ENCODE assay signal across 15 mouse cellular contexts in the genomic region with DNA sequence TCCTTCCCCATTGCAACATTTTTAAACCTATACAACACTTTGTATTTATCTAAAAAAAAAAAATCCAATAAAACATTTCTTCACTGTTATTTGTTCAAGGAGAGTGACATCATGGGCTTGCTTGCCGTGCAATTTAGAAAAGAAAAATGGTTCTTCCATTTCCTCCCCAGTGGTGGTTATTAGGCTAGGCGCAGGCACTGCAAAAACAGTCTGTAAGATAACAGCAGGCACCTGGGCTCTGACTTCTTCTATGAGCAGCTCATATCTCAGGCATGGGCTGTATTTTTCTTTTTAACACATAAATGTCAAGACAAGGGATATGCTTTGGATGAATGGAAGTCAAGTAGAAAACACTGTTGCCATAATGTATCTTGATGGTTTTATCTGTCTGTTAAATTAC.
DNase-seq lines count a peak whose midpoint lies in the region; ATAC-seq and TF ChIP-seq lines count a peak whose summit lies in the region.
"Had no signal": no experiment of that assay in that cellular context is flagged by ENCODE, and none has a peak within 500 bp of the region (broad histone marks: within the 10 kb centered on the region; RNA-seq: fewer than 3 reads in every experiment).

No protein-coding gene starts in this region.

- no peak for TF ChIP-seq EP300 in stomach, postnatal 0 days (optimal IDR thresholded peaks at IDR 0.05)

- no peaks in the 10 kb centered on the region for H3K27me3 ChIP-seq in forebrain, embryonic 12.5 days
- H3K27me3 ChIP-seq in forebrain, embryonic 11.5 days (ENCODE audit: control insufficient read depth, insufficient read depth, low read length) = no peaks in the 10 kb centered on the region
- no peaks in the 10 kb centered on the region for H3K27me3 ChIP-seq in stomach, embryonic 14.5 days (ENCODE audit: control insufficient read depth, insufficient read depth, low read length)
- no peaks in the 10 kb centered on the region for H3K27me3 ChIP-seq in stomach, postnatal 0 days (ENCODE audit: control insufficient read depth, insufficient read depth, low read length)
- no peaks in the 10 kb centered on the region for H3K27me3 ChIP-seq in midbrain, embryonic 16.5 days (ENCODE audit: control insufficient read depth, insufficient read depth, low read depth, low read length)
- H3K27me3 ChIP-seq: CH12.LX had no signal

- H3K36me3 ChIP-seq in forebrain, embryonic 12.5 days (replicated peaks) = no peaks in the 10 kb centered on the region
- H3K36me3 ChIP-seq in forebrain, embryonic 11.5 days (ENCODE audit: control insufficient read depth, insufficient read depth, low read length) = no peaks in the 10 kb centered on the region
- H3K36me3 ChIP-seq in stomach, embryonic 14.5 days (ENCODE audit: control insufficient read depth, insufficient read depth, low read length) = no peaks in the 10 kb centered on the region
- H3K36me3 ChIP-seq in stomach, postnatal 0 days (ENCODE audit: control insufficient read depth, insufficient read depth, low read length) = no peaks in the 10 kb centered on the region
- no peaks in the 10 kb centered on the region for H3K36me3 ChIP-seq in midbrain, embryonic 16.5 days (ENCODE audit: control insufficient read depth, insufficient read depth, low read length)

- no peak for ATAC-seq in forebrain, embryonic 12.5 days (ENCODE audit: low FRiP score)
- ATAC-seq in forebrain, embryonic 11.5 days (replicated peaks; ENCODE audit: low FRiP score) = no peak
- ATAC-seq in stomach, embryonic 14.5 days (ENCODE audit: insufficient number of reproducible peaks, insufficient read depth, low FRiP score, low read depth) = no peak
- ATAC-seq in stomach, postnatal 0 days (ENCODE audit: low FRiP score, low TSS enrichment) = no peak
- no peak for ATAC-seq in midbrain, embryonic 16.5 days
- ATAC-seq in megakaryocyte-erythroid progenitor cell, adult 5-6 weeks (replicated peaks; ENCODE audit: low FRiP score, low TSS enrichment, poor library complexity, severe bottlenecking) = no peak
- ATAC-seq in activated CD4-positive, CD25-positive, alpha-beta regulatory T cell, adult 4 months = no peak
- ATAC-seq: intestine, embryonic 16.5 days had no signal

- TF ChIP-seq CTCF in stomach, postnatal 0 days (IDR thresholded peaks at IDR 0.05; ENCODE audit: low read depth) = no peak

- H3K4me1 ChIP-seq in forebrain, embryonic 12.5 days = peaks cover 29% of the 10 kb centered on the region
- peaks cover 4% of the 10 kb centered on the region; the same call in 1 of the 2 replicates for H3K4me1 ChIP-seq in forebrain, embryonic 11.5 days (replicated peaks; ENCODE audit: control insufficient read depth, insufficient read depth, low read length)
- H3K4me1 ChIP-seq in stomach, embryonic 14.5 days (ENCODE audit: control insufficient read depth, insufficient read depth, low read length) = peaks cover 5% of the 10 kb centered on the region; the same call in 1 of the 2 replicates
- no peaks in the 10 kb centered on the region for H3K4me1 ChIP-seq in stomach, postnatal 0 days (replicated peaks; ENCODE audit: control insufficient read depth, insufficient read depth)
- peaks cover 42% of the 10 kb centered on the region for H3K4me1 ChIP-seq in midbrain, embryonic 16.5 days (ENCODE audit: control insufficient read depth, insufficient read depth, low read length)

- DNase-seq in forebrain, embryonic 11.5 days (ENCODE audit: low spot score) = no peak
- no peak for DNase-seq in stomach, postnatal 0 days (ENCODE audit: low spot score)
- DNase-seq in B cell, adult 2 months = no peak
- DNase-seq: adrenal gland, postnatal 25 days; liver; lung, adult 18-20 months; lung, postnatal 36 days; right cerebral cortex, postnatal 4 days had no signal

- 36% methylated on average over 2 of the region's 2 CpGs for WGBS in forebrain, embryonic 12.5 days
- WGBS in forebrain, embryonic 11.5 days = 46% methylated on average over 2 of the region's 2 CpGs
- WGBS in stomach, embryonic 14.5 days = 27% methylated on average over 2 of the region's 2 CpGs
- 24% methylated on average over 2 of the region's 2 CpGs for WGBS in stomach, postnatal 0 days
- WGBS in midbrain, embryonic 16.5 days = 13% methylated on average over 2 of the region's 2 CpGs

- no peaks in the 10 kb centered on the region for H3K9me3 ChIP-seq in forebrain, embryonic 12.5 days
- no peaks in the 10 kb centered on the region for H3K9me3 ChIP-seq in forebrain, embryonic 11.5 days (ENCODE audit: control insufficient read depth, low read length)
- no peaks in the 10 kb centered on the region for H3K9me3 ChIP-seq in stomach, embryonic 14.5 days (ENCODE audit: control insufficient read depth, low read depth, low read length)
- no peaks in the 10 kb centered on the region for H3K9me3 ChIP-seq in stomach, postnatal 0 days (ENCODE audit: control insufficient read depth, low read length)
- no peaks in the 10 kb centered on the region for H3K9me3 ChIP-seq in midbrain, embryonic 16.5 days (replicated peaks; ENCODE audit: control insufficient read depth, low read length, poor library complexity, severe bottlenecking)

- H3K4me2 ChIP-seq in forebrain, embryonic 12.5 days = peak overlapping the region; percentile 6; the same call in 1 of the 2 replicates
- no peak overlapping the region for H3K4me2 ChIP-seq in forebrain, embryonic 11.5 days (ENCODE audit: low read depth, low read length, severe bottlenecking)
- no peak overlapping the region for H3K4me2 ChIP-seq in stomach, embryonic 14.5 days (replicated peaks; ENCODE audit: low read depth, low read length)
- no peak overlapping the region for H3K4me2 ChIP-seq in stomach, postnatal 0 days (replicated peaks; ENCODE audit: low read depth)
- peak overlapping the region; percentile 32 for H3K4me2 ChIP-seq in midbrain, embryonic 16.5 days (ENCODE audit: low read length)

- H3K27ac ChIP-seq in forebrain, embryonic 12.5 days = 0 out of 2 replicates have a peak overlapping the region, but pooled peaks have one; percentile 59
- no peak overlapping the region for H3K27ac ChIP-seq in forebrain, embryonic 11.5 days (ENCODE audit: low read depth, low read length)
- peak overlapping the region; percentile 41; the same call in 1 of the 2 replicates for H3K27ac ChIP-seq in stomach, embryonic 14.5 days (ENCODE audit: low read length)
- no peak overlapping the region for H3K27ac ChIP-seq in stomach, postnatal 0 days (replicated peaks)
- H3K27ac ChIP-seq in midbrain, embryonic 16.5 days (ENCODE audit: low read length) = peak overlapping the region; percentile 64

- H3K4me3 ChIP-seq in forebrain, embryonic 12.5 days (replicated peaks) = no peak overlapping the region
- H3K4me3 ChIP-seq in forebrain, embryonic 11.5 days (ENCODE audit: low read depth, low read length) = no peak overlapping the region
- no peak overlapping the region for H3K4me3 ChIP-seq in stomach, embryonic 14.5 days (ENCODE audit: low read depth, low read length)
- no peak overlapping the region for H3K4me3 ChIP-seq in stomach, postnatal 0 days (ENCODE audit: low read depth, low read length)
- H3K4me3 ChIP-seq in midbrain, embryonic 16.5 days (ENCODE audit: low read depth, low read length) = no peak overlapping the region

- H3K9ac ChIP-seq in forebrain, embryonic 12.5 days = no peak overlapping the region
- no peak overlapping the region for H3K9ac ChIP-seq in forebrain, embryonic 11.5 days (ENCODE audit: low read length)
- no peak overlapping the region for H3K9ac ChIP-seq in stomach, embryonic 14.5 days (replicated peaks; ENCODE audit: low read depth, low read length)
- no peak overlapping the region for H3K9ac ChIP-seq in stomach, postnatal 0 days (ENCODE audit: low read length)
- no peak overlapping the region for H3K9ac ChIP-seq in midbrain, embryonic 16.5 days (ENCODE audit: low read depth, low read length)

Comparison
In these comparisons a context has a peak if more than half of its experiments do, and no peak if none do; other contexts are left out.
1. H3K27ac ChIP-seq: peak in forebrain, embryonic 12.5 days (single experiment), stomach, embryonic 14.5 days (single experiment) and midbrain, embryonic 16.5 days (single experiment); none in forebrain, embryonic 11.5 days (single experiment) and stomach, postnatal 0 days (single experiment).
2. H3K4me2 ChIP-seq: peak in forebrain, embryonic 12.5 days (single experiment) and midbrain, embryonic 16.5 days (single experiment); none in forebrain, embryonic 11.5 days (single experiment), stomach, embryonic 14.5 days (single experiment) and stomach, postnatal 0 days (single experiment).